Mouse (Mus musculus) liver, embryonic 14.5 days (tissue): ENCODE results near the gene 0610040J01Rik. TPM values are rescaled to one million over a fixed set of nuclear protein-coding genes. Genes with fewer than 3 reads are reported as not detected.

Source experiments
- ATAC-seq: fragments of 200-750 bp; cut with Nextera tagmentation; 2 replicates; pipeline ENCODE4 v1.8.0; 2017; ENCODE audit warnings: moderate number of reproducible peaks, mild to moderate bottlenecking, moderate library complexity; ENCODE audit not compliant: insufficient read depth
- DNase-seq, 3 experiments: peaks; one replicate each; pipeline ENCODE4 v3.0.0-alpha.2; 2012 to 2013; ENCODE audit warnings: low read depth in 3 of 3, low spot score in 3 of 3
- H3K27ac ChIP-seq: fragments of 300-500 bp; sonication (generic); 2 replicates; pipeline ENCODE4 v1.5.1; 2014; ENCODE audit warnings: moderate library complexity, mild to moderate bottlenecking, control low read depth, inconsistent platforms
- H3K27me3 ChIP-seq: fragments of 300-500 bp; sonication (generic); 2 replicates; pipeline ENCODE4 v1.6.1; 2014; ENCODE audit warnings: mild to moderate bottlenecking, low read length, moderate library complexity; ENCODE audit not compliant: control insufficient read depth, insufficient read depth
- H3K36me3 ChIP-seq: fragments of 300-500 bp; sonication (generic); replicated peaks from 2 replicates; pipeline ENCODE4 v1.6.1; 2014; ENCODE audit warnings: low read depth; ENCODE audit not compliant: control insufficient read depth, insufficient read depth
- H3K4me1 ChIP-seq, 2 experiments: fragments of 200-500 bp in 1 of 2; fragments of 300-500 bp in 1 of 2; sonication (generic) in 1 of 2; replicated peaks; 2 replicates each; pipeline ENCODE4 v1.6.1; 2012 to 2014; ENCODE audit warnings: antibody characterized with exemption in 1 of 2, inconsistent platforms in 1 of 2, low read length in 1 of 2; ENCODE audit not compliant: control insufficient read depth in 2 of 2, insufficient read depth in 2 of 2
- H3K4me2 ChIP-seq: fragments of 300-500 bp; sonication (generic); 2 replicates; pipeline ENCODE4 v1.6.1; 2014; ENCODE audit warnings: low read depth, mild to moderate bottlenecking, control low read depth, moderate library complexity
- H3K4me3 ChIP-seq, 2 experiments: fragments of 200-500 bp in 1 of 2; fragments of 300-500 bp in 1 of 2; sonication (generic) in 1 of 2; 2 replicates each; pipeline ENCODE4 v1.5.1; 2012 to 2014; ENCODE audit warnings: low read depth in 2 of 2, low read length in 2 of 2, mild to moderate bottlenecking in 2 of 2, control low read depth in 1 of 2, inconsistent platforms in 1 of 2, moderate library complexity in 1 of 2; ENCODE audit not compliant: insufficient read depth in 1 of 2
- H3K9ac ChIP-seq: fragments of 300-500 bp; sonication (generic); replicated peaks from 2 replicates; pipeline ENCODE4 v1.6.1; 2014; ENCODE audit warnings: mild to moderate bottlenecking, control low read depth, moderate library complexity
- H3K9me3 ChIP-seq: fragments of 300-500 bp; sonication (generic); 2 replicates; pipeline ENCODE4 v1.6.1; 2016; ENCODE audit warnings: low read length, mixed read lengths; ENCODE audit not compliant: control insufficient read depth
- CTCF ChIP-seq: IDR thresholded peaks from 2 replicates; pipeline ENCODE4 v1.5.1; 2016; ENCODE audit warnings: antibody characterized with exemption, low read depth, control low read depth
- EP300 ChIP-seq: IDR thresholded peaks from 2 replicates; pipeline ENCODE4 v1.6.1; 2016; ENCODE audit warnings: antibody characterized with exemption, low read depth
- WGBS: fragments of 180-500 bp; shearing (Covaris S2); extraction: QIAGEN DNeasy Blood & Tissue Kit; methylation state at CpG from one replicate; pipeline ENCODE4 v1.1.7; 2014; ENCODE audit not compliant: insufficient replicate concordance; 5-methylcytosine and 5-hydroxymethylcytosine counted together
- polyA plus RNA-seq, 2 experiments: library from polyadenylated mRNA; depleted of rRNA in 1 of 2; stranded (reverse) in 1 of 2; unstranded in 1 of 2; fragments of >200 nt; fragmentation: Nextera tagmentation in 1 of 2; extraction: Ambion mirVana in 1 of 2; gene quantifications; 2 replicates each; pipeline versions ENCODE4 v1.2.1 to v1.2.3; 2012 to 2014

0610040J01Rik gene
- polyA plus RNA-seq, 2 experiments: 6.0 to 8.5 TPM

DNA sequence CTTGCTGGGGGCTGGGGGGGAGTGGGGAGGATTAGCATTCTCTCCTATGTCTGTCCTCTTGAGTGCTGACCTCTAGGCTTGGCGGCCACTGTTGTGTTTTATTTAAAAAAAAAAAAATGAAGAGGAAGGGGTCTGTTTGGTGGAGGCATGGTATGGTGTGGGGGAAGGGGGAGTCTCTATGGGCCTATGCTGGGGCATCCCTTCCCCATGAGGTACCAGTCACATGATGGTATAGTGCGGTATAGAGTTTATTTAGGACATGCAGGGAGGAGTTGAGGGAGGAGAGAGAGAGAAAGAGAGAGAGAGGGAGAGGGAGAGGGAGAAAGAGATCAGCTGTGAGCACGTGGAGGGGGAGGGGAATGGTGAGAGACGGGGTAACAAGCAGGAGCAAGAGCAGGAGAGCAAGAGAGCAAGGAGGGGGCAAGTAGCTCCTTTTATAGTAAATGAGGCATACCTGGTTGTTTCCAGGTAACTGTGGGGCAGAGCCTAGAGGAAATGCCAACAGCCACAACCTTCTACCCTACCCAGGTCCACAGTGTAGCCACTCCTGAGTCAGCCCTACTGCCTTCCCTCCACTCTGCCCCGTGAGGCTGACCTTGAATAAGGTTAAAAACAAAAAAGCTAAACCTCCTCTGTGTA, 15.4 kb downstream of the 0610040J01Rik start:
- ATAC-seq: no peak
- no peak for TF ChIP-seq CTCF
- TF ChIP-seq EP300: no peak
- Histone ChIP-seq H3K9ac (no peak overlapping the region), H3K9me3 (no peaks in the 10 kb centered on the region), H3K4me3 (no peak overlapping the region), H3K36me3 (no peaks in the 10 kb centered on the region), H3K4me1 (peaks cover 8 to 65% of the 10 kb centered on the region in 2 experiments), H3K27ac (no peak overlapping the region), H3K27me3 (no peaks in the 10 kb centered on the region), H3K4me2 (no peak overlapping the region)
- WGBS: 22% methylated on average over 5 of the region's 5 CpGs
- no peak for DNase-seq

DNA sequence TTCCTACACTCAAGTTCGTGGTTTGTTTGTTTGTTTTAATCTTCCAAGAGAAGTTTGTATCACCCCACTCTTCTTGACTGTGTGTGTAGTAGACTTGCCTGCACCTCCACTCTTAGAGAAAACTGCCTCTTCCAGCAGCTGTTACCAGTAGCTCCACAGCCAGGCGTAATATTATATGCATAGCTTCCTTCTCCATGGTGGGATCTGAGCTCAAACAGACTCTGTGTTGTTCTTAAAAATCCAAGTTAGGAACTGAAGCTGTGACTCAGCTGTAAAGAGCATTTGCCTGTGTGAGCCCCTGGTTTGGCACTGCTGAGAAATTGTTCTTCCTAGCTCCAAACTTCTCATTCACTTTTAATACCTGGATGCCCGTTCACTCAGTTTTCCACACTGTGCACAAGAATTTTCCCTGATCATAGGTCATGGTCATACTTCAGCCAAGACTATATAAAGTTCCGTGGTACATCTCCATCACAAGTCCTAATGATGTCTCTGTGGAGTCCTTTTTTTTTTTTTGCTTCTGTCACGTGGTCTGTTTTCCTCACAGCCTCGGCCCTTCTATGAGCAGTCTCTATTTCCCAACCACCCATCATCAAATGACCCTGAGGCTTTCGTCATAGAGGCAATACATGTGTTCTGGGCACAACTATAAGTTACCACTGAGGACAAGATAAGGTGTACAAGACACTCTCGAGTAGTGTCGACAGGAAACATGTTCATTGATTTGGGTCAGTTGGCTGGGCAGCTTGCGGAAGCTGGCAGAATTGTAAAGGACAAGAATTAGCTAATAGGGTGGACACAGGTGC, 16.4 kb downstream of the 0610040J01Rik start:
- Histone ChIP-seq H3K9ac (no peak overlapping the region), H3K4me2 (no peak overlapping the region), H3K9me3 (no peaks in the 10 kb centered on the region), H3K27me3 (no peaks in the 10 kb centered on the region), H3K4me3 (no peak overlapping the region), H3K4me1 (peaks cover 8 to 58% of the 10 kb centered on the region in 2 experiments), H3K27ac (no peak overlapping the region), H3K36me3 (no peaks in the 10 kb centered on the region)
- TF ChIP-seq EP300: no peak
- no peak for TF ChIP-seq CTCF
- 44% methylated on average over 10 of the region's 10 CpGs for WGBS
- no peak for ATAC-seq
- DNase-seq: no peak

DNA sequence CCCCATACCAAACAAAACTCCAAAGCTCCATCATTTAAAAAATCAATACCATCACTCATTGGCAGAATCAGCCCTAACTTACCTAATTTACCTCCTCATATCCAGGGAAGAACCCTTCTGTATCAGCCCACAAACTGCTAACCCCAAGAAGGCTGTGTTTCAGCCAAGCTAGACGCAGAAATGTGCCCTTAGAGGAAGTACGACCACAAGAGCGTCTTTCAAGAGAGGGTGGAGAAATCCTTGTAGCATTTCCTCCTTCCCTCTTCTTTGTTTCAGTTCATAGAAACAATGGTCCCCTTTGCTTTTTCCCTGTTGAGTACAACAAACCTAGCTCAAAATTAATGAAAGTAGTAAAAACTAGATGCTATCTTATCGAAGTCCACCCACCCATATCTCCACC, 18.9 kb downstream of the 0610040J01Rik start:
- no peaks in the 10 kb centered on the region for H3K27me3 ChIP-seq
- no peak overlapping the region for H3K27ac ChIP-seq
- H3K4me1 ChIP-seq: peaks cover 4 to 41% of the 10 kb centered on the region in 2 experiments; a peak in 3 of 4 replicates
- H3K4me3 ChIP-seq: no peak overlapping the region
- ATAC-seq: no peak
- no peak for TF ChIP-seq CTCF
- 0 out of 2 replicates have a peak, but pooled peaks have one; percentile 8 for TF ChIP-seq EP300
- H3K9me3 ChIP-seq: no peaks in the 10 kb centered on the region
- no peaks in the 10 kb centered on the region for H3K36me3 ChIP-seq
- no peak overlapping the region for H3K9ac ChIP-seq
- peak overlapping the region; percentile 3; the same call in 1 of the 2 replicates for H3K4me2 ChIP-seq
- 13% methylated on average over 4 of the region's 4 CpGs for WGBS
- no peak for DNase-seq

DNA sequence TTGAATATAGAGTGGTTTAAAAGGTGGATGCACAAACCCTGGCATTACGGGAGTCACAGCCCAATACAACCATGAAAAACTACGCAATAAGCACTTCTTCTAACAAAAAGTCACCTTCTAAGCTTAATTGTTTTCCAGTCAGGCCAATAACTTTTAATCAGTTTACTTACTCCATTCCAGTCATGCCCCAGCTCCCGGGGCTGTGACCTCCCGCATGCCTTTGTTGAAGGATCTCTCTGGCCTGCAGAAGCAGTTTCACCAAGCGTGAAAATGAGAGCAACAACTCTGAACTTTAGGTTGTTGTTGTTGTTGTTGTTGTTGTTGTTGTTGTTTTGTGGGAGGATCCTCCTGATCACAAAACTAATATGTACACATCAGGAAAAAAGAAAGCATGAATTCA, 21.8 kb downstream of the 0610040J01Rik start:
- Histone ChIP-seq H3K4me2 (no peak overlapping the region), H3K9ac (no peak overlapping the region), H3K4me3 (no peak overlapping the region), H3K27me3 (no peaks in the 10 kb centered on the region), H3K4me1 (peaks cover 14 to 36% of the 10 kb centered on the region in 2 experiments), H3K27ac (no peak overlapping the region), H3K9me3 (no peaks in the 10 kb centered on the region), H3K36me3 (no peaks in the 10 kb centered on the region)
- 73% methylated on average over 5 of the region's 5 CpGs for WGBS
- TF ChIP-seq CTCF: no peak
- TF ChIP-seq EP300: no peak
- ATAC-seq (no peak), DNase-seq (no peak)

DNA sequence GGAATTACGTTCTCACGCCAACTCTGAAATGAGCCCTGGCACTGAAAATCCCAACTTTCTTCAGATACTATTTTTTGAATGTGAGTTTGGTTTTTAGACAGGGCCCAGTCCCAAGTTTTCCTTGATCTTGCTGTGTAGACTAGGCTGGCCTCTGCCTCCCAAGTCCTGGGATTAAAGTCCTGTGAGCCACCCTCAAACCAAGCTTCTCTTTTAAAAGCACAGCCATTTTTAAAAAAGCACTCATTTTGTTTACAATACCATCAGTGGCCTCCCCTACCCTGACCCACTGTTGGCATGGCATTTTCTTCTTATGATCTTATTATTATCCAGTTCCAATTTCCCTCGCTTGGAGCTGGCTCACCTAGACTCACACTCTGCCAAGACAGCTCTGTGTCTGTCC, 22.3 kb downstream of the 0610040J01Rik start:
- H3K4me1 ChIP-seq: peaks cover 14 to 35% of the 10 kb centered on the region in 2 experiments
- DNase-seq (no peak), ATAC-seq (no peak)
- H3K27ac ChIP-seq: no peak overlapping the region
- H3K27me3 ChIP-seq: no peaks in the 10 kb centered on the region
- 73% methylated on average over 3 of the region's 3 CpGs for WGBS
- H3K9ac ChIP-seq: no peak overlapping the region
- TF ChIP-seq EP300: no peak
- no peak overlapping the region for H3K4me2 ChIP-seq
- H3K4me3 ChIP-seq: no peak overlapping the region
- no peaks in the 10 kb centered on the region for H3K9me3 ChIP-seq
- H3K36me3 ChIP-seq: no peaks in the 10 kb centered on the region
